Mouse (Mus musculus): ENCODE data around the gene A230050P20Rik.
A peak's percentile ranks its signal among the peaks of the same experiment; 100 is the strongest.

Gene A230050P20Rik

DNA sequence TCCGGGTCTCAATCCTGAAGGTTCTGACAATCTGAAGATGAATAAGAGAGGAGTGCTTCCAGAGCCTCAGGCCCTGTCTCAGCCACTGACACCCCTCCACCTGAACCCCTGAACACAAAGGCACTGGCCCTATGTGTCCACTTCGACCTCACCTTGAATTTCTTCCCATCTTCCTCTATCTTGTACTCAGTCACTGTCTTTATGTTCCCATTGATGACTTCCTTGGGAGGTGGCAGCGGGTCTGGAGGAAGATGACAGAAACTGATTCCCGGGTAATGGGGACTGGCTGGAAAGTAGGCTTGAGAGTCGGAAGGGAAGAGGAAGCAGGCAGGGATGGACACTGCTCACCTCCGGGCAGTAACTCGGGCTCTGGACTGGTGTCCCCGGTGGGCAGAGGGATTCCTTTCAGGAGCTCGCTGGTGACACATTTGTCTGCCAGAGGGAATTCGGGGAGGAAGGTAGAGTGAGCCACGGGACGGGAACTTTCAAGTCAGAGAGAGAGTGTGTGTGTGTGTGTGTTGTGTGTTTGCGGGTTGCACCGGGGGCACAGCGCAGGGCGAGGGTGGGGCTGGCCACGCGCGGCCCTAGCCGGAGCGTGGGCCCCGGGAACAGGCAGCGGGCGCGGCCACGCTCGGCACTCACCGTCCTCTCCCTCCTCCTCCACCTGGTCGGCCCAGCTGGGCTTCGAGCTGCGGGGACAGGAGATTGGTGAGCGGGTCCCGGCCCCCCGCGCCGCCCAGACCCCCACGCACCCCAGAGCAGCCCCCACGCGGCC lies 29.5 kb downstream of the A230050P20Rik start:
- no peak for DNase-seq

DNA sequence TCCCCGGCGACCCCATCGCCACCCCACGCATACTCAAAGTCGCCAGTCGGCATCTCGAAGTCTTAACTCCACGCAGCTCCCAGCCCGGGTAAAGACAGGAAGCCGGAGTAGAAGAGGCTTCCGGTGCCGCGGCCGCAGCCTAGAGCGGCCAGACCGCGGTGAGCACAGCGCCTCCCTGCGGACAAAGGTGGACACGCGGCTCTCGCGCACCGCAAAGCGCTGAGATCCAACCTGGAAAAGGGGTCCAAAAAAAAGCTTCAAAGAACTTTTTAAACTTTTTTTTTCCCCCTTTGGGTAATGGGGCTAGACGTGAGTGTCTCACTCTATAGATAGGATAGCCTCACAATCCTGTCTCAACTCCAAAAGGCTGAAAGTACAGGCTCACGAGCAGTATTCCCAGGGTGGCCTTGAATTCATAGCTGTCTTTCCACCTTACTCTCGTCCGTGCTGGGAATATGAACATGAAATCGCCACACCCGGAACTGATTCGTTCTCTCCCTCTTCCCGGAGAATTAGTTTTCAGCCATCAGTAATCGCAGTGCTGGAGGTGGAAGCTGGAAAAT lies 30.1 kb downstream of the A230050P20Rik start, which contains the start of gene Eif3g:
TSS of gene Eif3g (minus strand) at position 113 of the 563 bp plus-strand sequence.
- DNase-seq: peak; percentile 91

DNA sequence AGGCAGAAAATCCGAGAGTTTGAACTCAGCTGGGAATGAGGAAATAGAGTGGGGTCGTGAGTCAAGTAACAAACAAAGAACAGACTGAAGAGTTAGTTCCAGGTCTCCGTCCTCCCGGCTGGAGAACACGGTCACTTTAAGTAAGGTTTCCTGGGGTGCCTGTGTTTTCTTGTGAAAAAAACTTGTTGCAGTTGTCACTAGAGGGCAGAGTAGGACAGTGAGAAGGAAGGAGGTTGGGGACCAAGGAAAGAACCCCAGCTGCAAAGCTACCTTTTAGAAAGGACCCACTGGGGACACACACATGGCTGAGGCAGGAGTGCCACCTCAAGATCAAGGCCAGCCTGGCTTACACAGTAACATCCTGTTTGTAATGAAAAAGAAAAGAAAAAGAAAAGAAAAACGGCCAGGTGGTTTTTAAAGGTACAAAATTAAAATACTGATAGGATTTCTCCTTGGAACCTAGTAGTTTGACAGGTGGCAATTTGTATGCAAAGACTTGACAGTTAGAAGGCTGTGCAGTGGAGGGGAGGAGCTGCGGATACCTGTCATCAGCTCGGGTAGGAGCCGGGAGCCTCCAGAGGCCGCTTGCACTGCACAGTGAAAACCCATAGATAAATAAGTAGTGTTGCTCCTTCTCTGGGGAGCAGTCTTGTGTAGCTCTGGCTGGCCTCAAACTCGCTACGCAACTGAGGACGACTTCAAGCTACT lies 33.2 kb downstream of the A230050P20Rik start:
- peak; percentile 68 for DNase-seq

DNA sequence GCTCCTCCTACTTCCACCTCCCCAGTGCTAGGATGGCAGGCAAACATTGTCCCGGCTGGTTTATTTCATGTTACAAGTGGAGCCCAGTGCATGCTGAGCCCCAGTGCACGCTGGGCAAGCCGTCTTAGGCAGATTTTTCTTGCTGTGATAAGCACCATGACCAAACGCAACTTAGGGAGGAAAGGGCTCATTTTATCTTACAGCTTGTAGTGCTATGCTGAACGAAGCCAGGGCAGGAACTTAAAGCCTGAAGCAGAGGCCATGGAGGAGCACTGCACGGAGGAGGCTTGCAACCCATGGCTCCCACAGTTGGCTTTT lies 33.7 kb downstream of the A230050P20Rik start:
- DNase-seq: peak; percentile 12

DNA sequence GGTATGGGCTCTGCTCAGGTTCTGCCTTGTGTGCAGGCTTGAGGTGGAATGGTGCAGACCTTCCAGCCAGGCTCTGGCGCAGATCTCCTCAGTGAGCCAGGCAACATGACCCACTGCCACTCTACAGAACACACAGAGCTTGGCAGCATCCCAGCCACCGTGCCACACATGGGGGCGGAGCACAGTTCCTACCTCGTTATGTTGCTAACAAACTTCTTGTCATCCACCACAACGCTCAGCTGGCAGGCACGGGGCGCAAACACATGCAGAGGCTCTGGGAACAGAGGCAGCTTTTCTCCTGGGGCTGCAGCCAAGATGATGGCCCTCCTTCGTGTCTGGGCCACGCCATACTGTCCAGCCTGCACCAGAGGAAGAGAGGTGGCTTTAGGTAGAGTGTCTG lies 41.5 kb downstream of the A230050P20Rik start:
- DNase-seq: no peak

DNA sequence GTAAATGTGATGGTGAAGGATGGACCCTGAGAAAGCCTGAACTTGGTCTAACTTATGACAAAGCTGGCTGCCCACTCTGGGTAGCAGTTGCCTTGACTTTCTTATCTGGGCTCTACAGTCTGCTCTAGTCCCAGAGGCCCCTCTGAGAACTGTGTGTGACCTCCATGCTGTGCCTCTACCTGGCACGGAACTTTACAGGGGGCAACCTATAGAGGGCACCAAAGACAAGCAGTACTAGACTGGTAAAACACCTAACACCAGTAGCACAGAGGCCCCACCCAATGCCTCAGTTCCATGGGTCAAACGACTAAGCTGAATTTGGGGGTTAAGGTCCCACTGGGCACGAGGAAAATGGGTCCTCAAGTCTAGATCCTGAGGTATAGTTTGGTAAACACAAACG lies 47.7 kb downstream of the A230050P20Rik start:
- no peak for DNase-seq

DNA sequence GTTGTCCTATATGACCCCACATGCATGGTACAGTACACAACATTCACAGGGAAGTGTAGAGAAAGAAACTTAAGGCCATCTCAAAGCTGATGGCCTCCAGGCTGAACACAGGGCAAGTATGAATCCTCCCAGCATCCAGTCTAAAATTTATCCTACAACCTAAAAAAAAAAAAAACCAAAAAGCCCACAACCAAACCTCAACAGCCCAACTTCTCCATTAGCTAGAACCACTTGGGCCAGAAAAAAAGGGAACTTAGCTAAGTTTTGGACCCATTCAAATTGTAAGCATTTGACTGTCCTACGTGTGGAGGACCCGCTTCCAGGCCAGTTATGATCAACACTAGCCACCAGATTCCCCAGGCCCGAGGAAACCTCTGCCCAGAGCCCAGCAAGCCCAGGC lies 54.8 kb downstream of the A230050P20Rik start:
- no peak for DNase-seq

Data from embryo, embryonic 11 days (tissue).